Mouse (Mus musculus) limb, embryonic 10.5 days (tissue): ENCODE results near the gene Car4. TPM values are rescaled to one million over a fixed set of nuclear protein-coding genes. Genes with fewer than 3 reads are reported as not detected.
A peak's percentile ranks its signal among the peaks of the same experiment; 100 is the strongest.

ENCODE experiments used
- DNase-seq: peaks from one replicate; pipeline ENCODE4 v3.0.0-alpha.2; 2017; ENCODE audit warnings: low spot score
- H3K27ac ChIP-seq: fragments of 300-500 bp; sonication (generic); 2 replicates; pipeline ENCODE4 v1.5.1; 2016; ENCODE audit warnings: mild to moderate bottlenecking
- H3K27me3 ChIP-seq: fragments of 300-500 bp; sonication (generic); 2 replicates; pipeline ENCODE4 v1.6.1; 2016; ENCODE audit warnings: low read depth, mild to moderate bottlenecking; ENCODE audit not compliant: poor library complexity, severe bottlenecking
- H3K36me3 ChIP-seq: fragments of 300-500 bp; sonication (generic); 2 replicates; pipeline ENCODE4 v1.6.1; 2016; ENCODE audit warnings: mild to moderate bottlenecking, moderate library complexity
- H3K4me1 ChIP-seq: fragments of 300-500 bp; sonication (generic); 2 replicates; pipeline ENCODE4 v1.6.1; 2016
- H3K4me3 ChIP-seq: fragments of 300-500 bp; sonication (generic); 2 replicates; pipeline ENCODE4 v1.5.1; 2016; ENCODE audit warnings: mild to moderate bottlenecking, moderate library complexity
- H3K9me3 ChIP-seq: fragments of 300-500 bp; sonication (generic); replicated peaks from 2 replicates; pipeline ENCODE4 v1.6.1; 2016; ENCODE audit warnings: mild to moderate bottlenecking
- WGBS: fragments of 180-500 bp; shearing (Covaris S2); methylation state at CpG from one replicate; pipeline ENCODE4 v1.1.7; 2016; 5-methylcytosine and 5-hydroxymethylcytosine counted together
- polyA plus RNA-seq: library from polyadenylated mRNA; unstranded; fragments of >200 nt; fragmentation: Nextera tagmentation; extraction: Ambion mirVana; gene quantifications from 2 replicates; pipeline ENCODE4 v1.2.1, GENCODE M21; 2016

The Car4 gene
- polyA plus RNA-seq, 1 experiment from 2014 or later, result 0.20 TPM

- Histone ChIP-seq H3K4me1 (peaks cover 30% of the 10 kb centered on the region), H3K9me3 (no peaks in the 10 kb centered on the region), H3K4me3 (no peak overlapping the region), H3K27me3 (peaks cover 45% of the 10 kb centered on the region), H3K27ac (no peak overlapping the region), H3K36me3 (no peaks in the 10 kb centered on the region)
- WGBS, result 77% methylated on average over 6 of the region's 6 CpGs
- no peak for DNase-seq
Observed at GRCm38 (mm10) chr11:84960780-84961179, 3.2 kb downstream of the Car4 start.

- no peak overlapping the region for H3K4me3 ChIP-seq
- DNase-seq, result no peak
- H3K36me3 ChIP-seq, result no peaks in the 10 kb centered on the region
- 92% methylated on average over 4 of the region's 4 CpGs for WGBS
- H3K27ac ChIP-seq, result no peak overlapping the region
- peaks cover 37% of the 10 kb centered on the region for H3K27me3 ChIP-seq
- H3K9me3 ChIP-seq, result no peaks in the 10 kb centered on the region
- H3K4me1 ChIP-seq, result peaks cover 34% of the 10 kb centered on the region
Observed at GRCm38 (mm10) chr11:84961571-84961970, 4.0 kb downstream of the Car4 start.

- 96% methylated on average over 4 of the region's 4 CpGs for WGBS
- Histone ChIP-seq H3K9me3 (no peaks in the 10 kb centered on the region), H3K27ac (no peak overlapping the region), H3K27me3 (peaks cover 27% of the 10 kb centered on the region), H3K36me3 (no peaks in the 10 kb centered on the region), H3K4me3 (no peak overlapping the region), H3K4me1 (peaks cover 39% of the 10 kb centered on the region)
- DNase-seq, result no peak
Observed at GRCm38 (mm10) chr11:84962536-84962935, 5.0 kb downstream of the Car4 start.

- H3K9me3 ChIP-seq, result no peaks in the 10 kb centered on the region
- H3K4me3 ChIP-seq, result no peak overlapping the region
- WGBS, result 79% methylated on average over 3 of the region's 3 CpGs
- peaks cover 17% of the 10 kb centered on the region for H3K27me3 ChIP-seq
- peaks cover 37% of the 10 kb centered on the region for H3K4me1 ChIP-seq
- DNase-seq, result no peak
- H3K27ac ChIP-seq, result no peak overlapping the region
- no peaks in the 10 kb centered on the region for H3K36me3 ChIP-seq
Observed at GRCm38 (mm10) chr11:84963556-84963955, 6.0 kb downstream of the Car4 start.

- Histone ChIP-seq H3K4me1 (peaks cover 21% of the 10 kb centered on the region), H3K9me3 (no peaks in the 10 kb centered on the region), H3K36me3 (no peaks in the 10 kb centered on the region), H3K4me3 (no peak overlapping the region), H3K27me3 (no peaks in the 10 kb centered on the region), H3K27ac (peak overlapping the region; percentile 71)
- no peak for DNase-seq
- 81% methylated on average over 4 of the region's 4 CpGs for WGBS
Observed at GRCm38 (mm10) chr11:84966696-84967095, 9.1 kb downstream of the Car4 start.

- Histone ChIP-seq H3K36me3 (no peaks in the 10 kb centered on the region), H3K27me3 (no peaks in the 10 kb centered on the region), H3K27ac (peak overlapping the region; percentile 71), H3K4me1 (peaks cover 25% of the 10 kb centered on the region), H3K9me3 (no peaks in the 10 kb centered on the region), H3K4me3 (no peak overlapping the region)
- peak; percentile 62 for DNase-seq
- 33% methylated on average over 5 of the region's 5 CpGs for WGBS
Observed at GRCm38 (mm10) chr11:84967113-84967512, 9.5 kb downstream of the Car4 start.

GRCm38 (mm10) chr11:84968309-84968708, 10.7 kb downstream of the Car4 start:
- no peak for DNase-seq
- H3K27ac ChIP-seq, result no peak overlapping the region

GRCm38 (mm10) chr11:84968775-84969174, 11.2 kb downstream of the Car4 start:
- H3K4me3 ChIP-seq, result no peak overlapping the region
- no peak overlapping the region for H3K27ac ChIP-seq
- WGBS, result 53% methylated on average over 6 of the region's 6 CpGs
- no peaks in the 10 kb centered on the region for H3K9me3 ChIP-seq
- no peaks in the 10 kb centered on the region for H3K36me3 ChIP-seq
- DNase-seq, result no peak
- peaks cover 25% of the 10 kb centered on the region for H3K4me1 ChIP-seq
- H3K27me3 ChIP-seq, result no peaks in the 10 kb centered on the region

More at GRCm38 (mm10) chr11:84968309-84968708, 10.7 kb downstream of the Car4 start:
- Histone ChIP-seq H3K36me3 (no peaks in the 10 kb centered on the region), H3K27me3 (no peaks in the 10 kb centered on the region), H3K4me1 (peaks cover 25% of the 10 kb centered on the region), H3K4me3 (no peak overlapping the region), H3K9me3 (no peaks in the 10 kb centered on the region)
- WGBS, result 81% methylated on average over 4 of the region's 4 CpGs

GRCm38 (mm10) chr11:84972067-84972466, 14.5 kb downstream of the Car4 start:
- WGBS, result 64% methylated on average over 3 of the region's 3 CpGs
- H3K4me1 ChIP-seq, result peaks cover 16% of the 10 kb centered on the region
- H3K4me3 ChIP-seq, result no peak overlapping the region
- H3K36me3 ChIP-seq, result no peaks in the 10 kb centered on the region
- no peak for DNase-seq
- no peaks in the 10 kb centered on the region for H3K9me3 ChIP-seq
- H3K27ac ChIP-seq, result no peak overlapping the region
- no peaks in the 10 kb centered on the region for H3K27me3 ChIP-seq

- Histone ChIP-seq H3K27me3 (no peaks in the 10 kb centered on the region), H3K9me3 (no peaks in the 10 kb centered on the region), H3K4me1 (peaks cover 3% of the 10 kb centered on the region; the same call in 1 of the 2 replicates), H3K4me3 (no peak overlapping the region), H3K36me3 (no peaks in the 10 kb centered on the region), H3K27ac (no peak overlapping the region; the same call in 1 of the 2 replicates)
- DNase-seq, result no peak
- 65% methylated on average over 5 of the region's 5 CpGs for WGBS
Observed at GRCm38 (mm10) chr11:84973661-84974060, 16.1 kb downstream of the Car4 start.

- Histone ChIP-seq H3K27ac (no peak overlapping the region), H3K9me3 (no peaks in the 10 kb centered on the region), H3K4me3 (no peak overlapping the region), H3K27me3 (no peaks in the 10 kb centered on the region), H3K36me3 (no peaks in the 10 kb centered on the region), H3K4me1 (peaks cover 3% of the 10 kb centered on the region; the same call in 1 of the 2 replicates)
- WGBS, result 82% methylated on average over 7 of the region's 7 CpGs
- no peak for DNase-seq
Observed at GRCm38 (mm10) chr11:84974582-84974981, 17.0 kb downstream of the Car4 start.

- Histone ChIP-seq H3K36me3 (no peaks in the 10 kb centered on the region), H3K9me3 (no peaks in the 10 kb centered on the region), H3K4me1 (peaks cover 3% of the 10 kb centered on the region; the same call in 1 of the 2 replicates), H3K27me3 (no peaks in the 10 kb centered on the region), H3K27ac (no peak overlapping the region), H3K4me3 (no peak overlapping the region)
- WGBS, result 89% methylated on average over 3 of the region's 3 CpGs
- DNase-seq, result no peak
Observed at GRCm38 (mm10) chr11:84976706-84977105, 19.1 kb downstream of the Car4 start.

- no peaks in the 10 kb centered on the region for H3K27me3 ChIP-seq
- no peak for DNase-seq
- no peaks in the 10 kb centered on the region for H3K4me1 ChIP-seq
- no peak overlapping the region for H3K27ac ChIP-seq
- H3K4me3 ChIP-seq, result no peak overlapping the region
- no peaks in the 10 kb centered on the region for H3K36me3 ChIP-seq
- 89% methylated on average over 3 of the region's 3 CpGs for WGBS
- H3K9me3 ChIP-seq, result no peaks in the 10 kb centered on the region
Observed at GRCm38 (mm10) chr11:84977385-84977952, 19.9 kb downstream of the Car4 start.

GRCm38 (mm10) chr11:84978113-84978512, 20.5 kb downstream of the Car4 start:
- no peaks in the 10 kb centered on the region for H3K27me3 ChIP-seq
- no peaks in the 10 kb centered on the region for H3K36me3 ChIP-seq
- H3K4me1 ChIP-seq, result no peaks in the 10 kb centered on the region
- WGBS, result 45% methylated on average over 2 of the region's 2 CpGs
- no peaks in the 10 kb centered on the region for H3K9me3 ChIP-seq
- H3K27ac ChIP-seq, result no peak overlapping the region
- H3K4me3 ChIP-seq, result no peak overlapping the region
- DNase-seq, result peak; percentile 50
